15 mouse cellular contexts compared by ENCODE assay signal in the genomic region with DNA sequence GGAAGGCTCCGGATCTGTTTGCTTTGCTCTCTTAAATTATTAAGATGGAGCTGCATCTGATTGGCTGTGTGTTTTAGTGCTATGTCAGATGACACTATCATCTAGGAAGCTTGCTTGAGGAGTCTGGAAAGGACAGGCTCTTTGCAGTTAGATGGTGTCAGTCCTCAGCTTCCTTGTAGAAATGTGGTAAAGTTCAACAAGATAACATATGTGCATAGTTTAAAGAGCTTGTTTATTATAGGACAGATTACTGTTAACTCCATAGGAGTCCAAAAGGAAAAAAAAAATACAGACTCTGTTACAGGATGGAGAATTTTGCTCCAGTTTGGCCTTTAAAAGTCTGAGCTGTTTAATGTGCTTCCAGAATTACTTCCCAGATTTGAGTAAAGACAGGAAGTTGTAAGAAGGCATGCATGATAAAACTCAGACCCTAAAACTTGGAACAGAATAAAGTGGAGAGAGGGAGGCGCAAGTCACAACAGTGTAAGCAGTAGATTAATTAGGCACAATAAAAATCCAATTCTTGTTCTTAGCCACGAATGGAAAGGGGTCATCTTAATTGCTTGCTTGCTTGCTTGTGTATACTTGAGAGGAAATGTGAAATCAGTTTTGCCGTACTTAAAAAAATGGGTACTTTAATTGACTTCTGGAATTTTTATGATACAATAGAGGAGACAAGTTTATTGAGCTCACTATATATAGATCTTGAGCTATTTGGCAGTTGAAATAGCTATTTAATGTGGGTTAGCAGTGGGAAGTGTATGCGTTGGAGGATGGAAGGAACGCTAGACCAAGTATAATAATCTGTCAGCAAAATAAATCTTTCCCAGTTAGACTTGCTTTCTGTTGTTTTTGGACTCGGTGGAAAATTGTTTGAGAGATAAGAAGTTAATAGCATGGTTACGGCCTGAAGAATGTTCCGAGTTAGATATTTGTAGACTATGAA. TPM values are rescaled to one million over a fixed set of nuclear protein-coding genes. Genes with fewer than 3 reads are reported as not detected.
DNase-seq lines count a peak whose midpoint lies in the region; ATAC-seq and TF ChIP-seq lines count a peak whose summit lies in the region.
"Had no signal": no experiment of that assay in that cellular context is flagged by ENCODE, and none has a peak within 500 bp of the region (broad histone marks: within the 10 kb centered on the region; RNA-seq: fewer than 3 reads in every experiment).

No protein-coding gene starts in this region.

- H3K27ac ChIP-seq in heart, embryonic 16.5 days (ENCODE audit: low read length), result peak overlapping the region; percentile 42; the same call in 1 of the 2 replicates
- H3K27ac ChIP-seq in heart, embryonic 10.5 days, result no peak overlapping the region
- no peak overlapping the region for H3K27ac ChIP-seq in liver, adult 2 months (replicated peaks; ENCODE audit: insufficient read depth, low read depth, low read length)
- H3K27ac ChIP-seq in liver, embryonic 11.5 days (ENCODE audit: low read depth, low read length), result no peak overlapping the region
- H3K27ac ChIP-seq in intestine, embryonic 15.5 days, result 0 out of 2 replicates have a peak overlapping the region, but pooled peaks have one; percentile 32
- peak overlapping the region; percentile 26; the same call in 1 of the 2 replicates for H3K27ac ChIP-seq in stomach, embryonic 15.5 days
- H3K27ac ChIP-seq: heart, adult 2 months; midbrain, embryonic 15.5 days had no signal

- H3K9ac ChIP-seq in heart, embryonic 16.5 days (ENCODE audit: low read length), result no peak overlapping the region
- H3K9ac ChIP-seq in liver, adult 2 months (ENCODE audit: low read depth, low read length), result no peak overlapping the region
- no peak overlapping the region for H3K9ac ChIP-seq in liver, embryonic 11.5 days (ENCODE audit: low read depth, low read length)
- H3K9ac ChIP-seq in intestine, embryonic 15.5 days, result no peak overlapping the region
- H3K9ac ChIP-seq in stomach, embryonic 15.5 days, result no peak overlapping the region
- H3K9ac ChIP-seq: liver, postnatal 0 days; midbrain, embryonic 15.5 days had no signal

- H3K79me2 ChIP-seq in liver, adult 2 months (ENCODE audit: control insufficient read depth, insufficient read depth, low read length), result peaks cover 15% of the 10 kb centered on the region

- no peaks in the 10 kb centered on the region for H3K36me3 ChIP-seq in heart, embryonic 16.5 days (ENCODE audit: control insufficient read depth, insufficient read depth)
- H3K36me3 ChIP-seq in heart, embryonic 10.5 days, result peaks cover 23% of the 10 kb centered on the region
- H3K36me3 ChIP-seq in liver, adult 2 months (ENCODE audit: control insufficient read depth, insufficient read depth, low read length), result no peaks in the 10 kb centered on the region
- H3K36me3 ChIP-seq in liver, embryonic 11.5 days (ENCODE audit: control insufficient read depth, insufficient read depth, low read length), result peaks cover 2% of the 10 kb centered on the region; the same call in 1 of the 2 replicates
- no peaks in the 10 kb centered on the region for H3K36me3 ChIP-seq in intestine, embryonic 15.5 days
- no peaks in the 10 kb centered on the region for H3K36me3 ChIP-seq in stomach, embryonic 15.5 days
- H3K36me3 ChIP-seq: midbrain, embryonic 15.5 days had no signal

- no peak for TF ChIP-seq CTCF in liver, adult 2 months (IDR thresholded peaks at IDR 0.05; ENCODE audit: low read depth, low read length)

- TF ChIP-seq POLR2A in liver, adult 2 months (IDR thresholded peaks at IDR 0.05; ENCODE audit: extremely low read depth, insufficient read depth, low read length), result no peak

- no peak overlapping the region for H3K4me3 ChIP-seq in heart, embryonic 16.5 days (ENCODE audit: low read length)
- H3K4me3 ChIP-seq in heart, embryonic 10.5 days, result no peak overlapping the region
- no peak overlapping the region for H3K4me3 ChIP-seq in liver, adult 2 months (ENCODE audit: insufficient read depth, low read depth, low read length)
- H3K4me3 ChIP-seq in liver, embryonic 11.5 days (ENCODE audit: low read depth, low read length), result no peak overlapping the region
- no peak overlapping the region for H3K4me3 ChIP-seq in intestine, embryonic 15.5 days (replicated peaks)
- H3K4me3 ChIP-seq in stomach, embryonic 15.5 days (replicated peaks), result no peak overlapping the region
- H3K4me3 ChIP-seq: heart, adult 2 months; midbrain, embryonic 15.5 days had no signal

- H3K4me2 ChIP-seq in heart, embryonic 16.5 days (ENCODE audit: low read depth, low read length), result no peak overlapping the region
- H3K4me2 ChIP-seq in liver, embryonic 11.5 days, result no peak overlapping the region
- H3K4me2 ChIP-seq in intestine, embryonic 15.5 days (replicated peaks), result 0 out of 2 replicates have a peak overlapping the region, but pooled peaks have one; percentile 11
- H3K4me2 ChIP-seq in stomach, embryonic 15.5 days, result no peak overlapping the region
- H3K4me2 ChIP-seq: midbrain, embryonic 15.5 days had no signal

- ATAC-seq in heart, embryonic 16.5 days (replicated peaks; ENCODE audit: extremely low read depth, insufficient read depth, low FRiP score), result no peak
- no peak for ATAC-seq in liver, embryonic 11.5 days (replicated peaks; ENCODE audit: low FRiP score)
- peak; percentile 77 for ATAC-seq in intestine, embryonic 15.5 days
- ATAC-seq in stomach, embryonic 15.5 days (ENCODE audit: insufficient read depth, low FRiP score, low read depth), result peak; percentile 51; the same call in 1 of the 2 replicates
- ATAC-seq: forebrain, embryonic 16.5 days; inflammation-experienced regulatory T-cells, adult 6 months; liver, postnatal 0 days; midbrain, embryonic 15.5 days had no signal

- H3K4me1 ChIP-seq in heart, embryonic 16.5 days (ENCODE audit: control insufficient read depth, insufficient read depth, low read length), result peaks cover 7% of the 10 kb centered on the region
- peaks cover 7% of the 10 kb centered on the region for H3K4me1 ChIP-seq in heart, embryonic 10.5 days
- H3K4me1 ChIP-seq in liver, adult 2 months (ENCODE audit: control insufficient read depth, insufficient read depth, low read length), result no peaks in the 10 kb centered on the region
- no peaks in the 10 kb centered on the region for H3K4me1 ChIP-seq in liver, embryonic 11.5 days (replicated peaks; ENCODE audit: control insufficient read depth, insufficient read depth, low read length)
- H3K4me1 ChIP-seq in intestine, embryonic 15.5 days (replicated peaks), result 0 out of 2 replicates have a peak, but pooled peaks cover 6% of the 10 kb centered on the region
- H3K4me1 ChIP-seq in stomach, embryonic 15.5 days, result peaks cover 3% of the 10 kb centered on the region; the same call in 1 of the 2 replicates

- DNase-seq in heart, embryonic 10.5 days (ENCODE audit: low spot score), result no peak
- peak; percentile 47 for DNase-seq in liver, adult 2 months (ENCODE audit: extremely low read depth, low read depth, low spot score)
- DNase-seq in liver, embryonic 11.5 days (ENCODE audit: low spot score), result no peak
- DNase-seq in urinary bladder, postnatal 10 days (ENCODE audit: low spot score), result no peak
- DNase-seq: adrenal gland, adult 8-10 months; cerebellum, adult 9-11 months; embryo, embryonic 11 days; heart, adult 2 months; liver, postnatal 0 days had no signal

- H3K27me3 ChIP-seq in heart, embryonic 16.5 days (ENCODE audit: control insufficient read depth, insufficient read depth, low read length), result no peaks in the 10 kb centered on the region
- H3K27me3 ChIP-seq in heart, embryonic 10.5 days (ENCODE audit: insufficient read depth, poor library complexity, severe bottlenecking), result no peaks in the 10 kb centered on the region
- no peaks in the 10 kb centered on the region for H3K27me3 ChIP-seq in liver, adult 2 months (ENCODE audit: control insufficient read depth, insufficient read depth, low read length)
- H3K27me3 ChIP-seq in liver, embryonic 11.5 days (replicated peaks; ENCODE audit: control insufficient read depth, insufficient read depth, low read length), result no peaks in the 10 kb centered on the region
- H3K27me3 ChIP-seq in intestine, embryonic 15.5 days (replicated peaks), result no peaks in the 10 kb centered on the region
- no peaks in the 10 kb centered on the region for H3K27me3 ChIP-seq in stomach, embryonic 15.5 days (replicated peaks)
- H3K27me3 ChIP-seq: midbrain, embryonic 15.5 days had no signal

- 59% methylated on average over 9 of the region's 9 CpGs for WGBS in heart, embryonic 16.5 days
- WGBS in heart, embryonic 10.5 days, result 86% methylated on average over 9 of the region's 9 CpGs
- WGBS in liver, adult 2 months, result 84% methylated on average over 9 of the region's 9 CpGs
- WGBS in liver, embryonic 11.5 days, result 75% methylated on average over 9 of the region's 9 CpGs
- 24% methylated on average over 9 of the region's 9 CpGs for WGBS in intestine, embryonic 15.5 days
- WGBS in stomach, embryonic 15.5 days, result 49% methylated on average over 9 of the region's 9 CpGs

- peaks cover 3% of the 10 kb centered on the region; the same call in 1 of the 2 replicates for H3K9me3 ChIP-seq in heart, embryonic 16.5 days (replicated peaks; ENCODE audit: control insufficient read depth, low read length)
- H3K9me3 ChIP-seq in heart, embryonic 10.5 days, result no peaks in the 10 kb centered on the region
- H3K9me3 ChIP-seq in liver, embryonic 11.5 days (ENCODE audit: control insufficient read depth, low read length), result no peaks in the 10 kb centered on the region
- H3K9me3 ChIP-seq in intestine, embryonic 15.5 days, result no peaks in the 10 kb centered on the region
- no peaks in the 10 kb centered on the region for H3K9me3 ChIP-seq in stomach, embryonic 15.5 days
- H3K9me3 ChIP-seq: midbrain, embryonic 15.5 days had no signal

RNA-seq across cellular contexts. Expression of gene Pawr, which starts 18.5 kb away (rescaled TPM):
- 4.1 and 6.2 TPM in 2 replicates for polyA plus RNA-seq in heart, embryonic 16.5 days (2015; fragmentation: Nextera tagmentation; extraction: Ambion mirVana)
- 17.7 and 28.3 TPM in 2 replicates for polyA plus RNA-seq in heart, embryonic 10.5 days (2016; fragmentation: Nextera tagmentation; extraction: Ambion mirVana)
- total RNA-seq in liver, adult 2 months (2014; rRNA removed), result 7.1 and 7.5 TPM in 2 replicates
- polyA plus RNA-seq in liver, adult 2 months (2012; rRNA removed), result 5.0 and 5.3 TPM in 2 replicates
- polyA plus RNA-seq in liver, embryonic 11.5 days (2014; fragmentation: Nextera tagmentation; extraction: Ambion mirVana), result 12.8 and 13.7 TPM in 2 replicates
- 10.0 and 11.8 TPM in 2 replicates for polyA plus RNA-seq in intestine, embryonic 15.5 days (2015; fragmentation: Nextera tagmentation; extraction: Ambion mirVana)
- polyA plus RNA-seq in stomach, embryonic 15.5 days (2015; fragmentation: Nextera tagmentation; extraction: Ambion mirVana), result 15.0 and 15.2 TPM in 2 replicates

Comparison
In these comparisons a context has a peak if more than half of its experiments do, and no peak if none do; other contexts are left out.
1. H3K27ac ChIP-seq: peak in heart, embryonic 16.5 days (single experiment), intestine, embryonic 15.5 days (single experiment) and stomach, embryonic 15.5 days (single experiment); none in heart, embryonic 10.5 days (single experiment), liver, adult 2 months (single experiment) and liver, embryonic 11.5 days (single experiment).
2. ATAC-seq: peak in intestine, embryonic 15.5 days (single experiment) and stomach, embryonic 15.5 days (single experiment); none in heart, embryonic 16.5 days (single experiment) and liver, embryonic 11.5 days (single experiment).